Comparison of ENCODE assay signal across 8 mouse cellular contexts in the genomic region with DNA sequence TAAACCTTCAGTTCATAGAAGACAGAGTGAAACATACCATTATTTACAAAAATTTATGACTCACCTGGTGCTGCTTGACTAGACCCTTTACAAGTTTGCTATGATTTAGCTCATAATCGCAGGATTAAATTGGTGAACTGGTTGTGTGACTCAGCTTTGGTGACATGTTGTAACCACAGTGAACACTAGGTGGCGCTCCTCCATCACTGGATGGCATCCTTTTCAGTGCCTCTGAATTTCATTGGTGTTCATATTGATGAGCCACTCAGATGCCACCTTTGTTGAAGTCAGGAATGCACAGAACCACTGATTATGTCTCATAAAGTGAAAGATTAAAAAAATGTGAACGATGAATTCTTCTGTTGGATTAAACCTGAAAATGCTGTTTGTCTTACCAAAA. TPM values are rescaled to one million over a fixed set of nuclear protein-coding genes. Genes with fewer than 3 reads are reported as not detected.
DNase-seq lines count a peak whose midpoint lies in the region; ATAC-seq and TF ChIP-seq lines count a peak whose summit lies in the region.

No protein-coding gene starts in this region.

- TF ChIP-seq EP300 in stomach, postnatal 0 days (optimal IDR thresholded peaks at IDR 0.05): no peak

- peaks cover 14% of the 10 kb centered on the region; the same call in 1 of the 2 replicates for H3K36me3 ChIP-seq in kidney, embryonic 14.5 days (ENCODE audit: control insufficient read depth, insufficient read depth, low read length)
- peaks cover 34% of the 10 kb centered on the region for H3K36me3 ChIP-seq in forebrain, embryonic 10.5 days (replicated peaks)
- H3K36me3 ChIP-seq in hindbrain, embryonic 13.5 days: peaks cover 9% of the 10 kb centered on the region
- H3K36me3 ChIP-seq in limb, embryonic 10.5 days: peaks cover 35% of the 10 kb centered on the region
- 0 out of 2 replicates have a peak, but pooled peaks cover 3% of the 10 kb centered on the region for H3K36me3 ChIP-seq in stomach, postnatal 0 days (ENCODE audit: control insufficient read depth, insufficient read depth, low read length)

- no peaks in the 10 kb centered on the region for H3K4me1 ChIP-seq in kidney, embryonic 14.5 days (ENCODE audit: control insufficient read depth, insufficient read depth, low read length)
- peaks cover 4% of the 10 kb centered on the region for H3K4me1 ChIP-seq in forebrain, embryonic 10.5 days
- H3K4me1 ChIP-seq in hindbrain, embryonic 13.5 days (replicated peaks): 0 out of 2 replicates have a peak, but pooled peaks cover 11% of the 10 kb centered on the region
- no peaks in the 10 kb centered on the region for H3K4me1 ChIP-seq in limb, embryonic 10.5 days
- peaks cover 3% of the 10 kb centered on the region; the same call in 1 of the 2 replicates for H3K4me1 ChIP-seq in stomach, postnatal 0 days (replicated peaks; ENCODE audit: control insufficient read depth, insufficient read depth)

- no peak overlapping the region for H3K9ac ChIP-seq in kidney, embryonic 14.5 days (ENCODE audit: low read depth, low read length)
- H3K9ac ChIP-seq in hindbrain, embryonic 13.5 days: no peak overlapping the region
- no peak overlapping the region for H3K9ac ChIP-seq in stomach, postnatal 0 days (ENCODE audit: low read length)

- 36% methylated on average over 3 of the region's 3 CpGs for WGBS in kidney, embryonic 14.5 days
- WGBS in forebrain, embryonic 10.5 days: 38% methylated on average over 3 of the region's 3 CpGs
- WGBS in hindbrain, embryonic 13.5 days: 25% methylated on average over 3 of the region's 3 CpGs
- 38% methylated on average over 3 of the region's 3 CpGs for WGBS in limb, embryonic 10.5 days
- WGBS in stomach, postnatal 0 days: 26% methylated on average over 3 of the region's 3 CpGs

- peak; percentile 99 for TF ChIP-seq CTCF in stomach, postnatal 0 days (IDR thresholded peaks at IDR 0.05; ENCODE audit: low read depth)

- H3K27ac ChIP-seq in kidney, embryonic 14.5 days (ENCODE audit: low read depth, low read length): no peak overlapping the region
- no peak overlapping the region for H3K27ac ChIP-seq in forebrain, embryonic 10.5 days
- no peak overlapping the region for H3K27ac ChIP-seq in hindbrain, embryonic 13.5 days
- no peak overlapping the region for H3K27ac ChIP-seq in limb, embryonic 10.5 days
- H3K27ac ChIP-seq in stomach, postnatal 0 days (replicated peaks): no peak overlapping the region

- peak; percentile 68 for DNase-seq in kidney, adult 9 months
- DNase-seq in c-Kit-negative CD71-positive TER-119-positive erythroid progenitor cells, embryonic 14.5 days (ENCODE audit: low read depth, low spot score): peak; percentile 65
- peak; percentile 75 for DNase-seq in forebrain, embryonic 10.5 days (ENCODE audit: extremely low spot score, low spot score)
- DNase-seq in limb, embryonic 10.5 days (ENCODE audit: low spot score): peak; percentile 80
- DNase-seq in naive thymus-derived CD4-positive, alpha-beta T cell, adult 2 months (ENCODE audit: low read depth): peak; percentile 88
- peak; percentile 85 for DNase-seq in stomach, postnatal 0 days (ENCODE audit: low spot score)

- H3K4me3 ChIP-seq in kidney, embryonic 14.5 days (ENCODE audit: low read length): no peak overlapping the region
- H3K4me3 ChIP-seq in forebrain, embryonic 10.5 days: no peak overlapping the region
- H3K4me3 ChIP-seq in hindbrain, embryonic 13.5 days: no peak overlapping the region
- no peak overlapping the region for H3K4me3 ChIP-seq in limb, embryonic 10.5 days
- no peak overlapping the region for H3K4me3 ChIP-seq in stomach, postnatal 0 days (ENCODE audit: low read depth, low read length)

- ATAC-seq in kidney, embryonic 14.5 days (ENCODE audit: low FRiP score, low TSS enrichment): no peak
- ATAC-seq in hindbrain, embryonic 13.5 days (ENCODE audit: low FRiP score): peak; percentile 72; the same call in 1 of the 2 replicates
- ATAC-seq in stomach, postnatal 0 days (ENCODE audit: low FRiP score, low TSS enrichment): no peak

- no peak overlapping the region for H3K4me2 ChIP-seq in kidney, embryonic 14.5 days (replicated peaks; ENCODE audit: low read depth, low read length)
- no peak overlapping the region for H3K4me2 ChIP-seq in hindbrain, embryonic 13.5 days
- no peak overlapping the region for H3K4me2 ChIP-seq in stomach, postnatal 0 days (replicated peaks; ENCODE audit: low read depth)

- no peaks in the 10 kb centered on the region for H3K27me3 ChIP-seq in kidney, embryonic 14.5 days (ENCODE audit: control insufficient read depth, insufficient read depth, low read length)
- H3K27me3 ChIP-seq in forebrain, embryonic 10.5 days (ENCODE audit: poor library complexity, severe bottlenecking): no peaks in the 10 kb centered on the region
- H3K27me3 ChIP-seq in hindbrain, embryonic 13.5 days: no peaks in the 10 kb centered on the region
- H3K27me3 ChIP-seq in limb, embryonic 10.5 days (ENCODE audit: low read depth, poor library complexity, severe bottlenecking): no peaks in the 10 kb centered on the region
- H3K27me3 ChIP-seq in stomach, postnatal 0 days (ENCODE audit: control insufficient read depth, insufficient read depth, low read length): no peaks in the 10 kb centered on the region

- no peaks in the 10 kb centered on the region for H3K9me3 ChIP-seq in kidney, embryonic 14.5 days (ENCODE audit: control insufficient read depth, low read length)
- H3K9me3 ChIP-seq in forebrain, embryonic 10.5 days: no peaks in the 10 kb centered on the region
- no peaks in the 10 kb centered on the region for H3K9me3 ChIP-seq in hindbrain, embryonic 13.5 days
- no peaks in the 10 kb centered on the region for H3K9me3 ChIP-seq in limb, embryonic 10.5 days (replicated peaks)
- no peaks in the 10 kb centered on the region for H3K9me3 ChIP-seq in stomach, postnatal 0 days (ENCODE audit: control insufficient read depth, low read length)

RNA-seq across cellular contexts. Expression of a gene that starts 9.4 kb away (rescaled TPM):
- 23.9 and 25.4 TPM in 2 replicates for polyA plus RNA-seq in kidney, embryonic 14.5 days (2014; fragmentation: Nextera tagmentation; extraction: Ambion mirVana)
- polyA plus RNA-seq in forebrain, embryonic 10.5 days (2016; fragmentation: Nextera tagmentation; extraction: Ambion mirVana): 24.9 and 26.7 TPM in 2 replicates
- polyA plus RNA-seq in hindbrain, embryonic 13.5 days (2015; fragmentation: Nextera tagmentation; extraction: Ambion mirVana): 32.1 and 33.0 TPM in 2 replicates
- 23.9 and 27.5 TPM in 2 replicates for polyA plus RNA-seq in limb, embryonic 10.5 days (2016; fragmentation: Nextera tagmentation; extraction: Ambion mirVana)
- polyA plus RNA-seq in stomach, postnatal 0 days (2015; fragmentation: Nextera tagmentation; extraction: Ambion mirVana): 48.7 and 50.5 TPM in 2 replicates

RNA-seq across cellular contexts. Expression of a gene that starts 12.8 kb away (rescaled TPM):
- 47.9 and 50.7 TPM in 2 replicates for polyA plus RNA-seq in kidney, embryonic 14.5 days (2014; fragmentation: Nextera tagmentation; extraction: Ambion mirVana)
- 45.6 and 48.8 TPM in 2 replicates for polyA plus RNA-seq in forebrain, embryonic 10.5 days (2016; fragmentation: Nextera tagmentation; extraction: Ambion mirVana)
- 30.1 and 30.3 TPM in 2 replicates for polyA plus RNA-seq in hindbrain, embryonic 13.5 days (2015; fragmentation: Nextera tagmentation; extraction: Ambion mirVana)
- 46.5 and 47.7 TPM in 2 replicates for polyA plus RNA-seq in limb, embryonic 10.5 days (2016; fragmentation: Nextera tagmentation; extraction: Ambion mirVana)
- 14.9 and 17.8 TPM in 2 replicates for polyA plus RNA-seq in stomach, postnatal 0 days (2015; fragmentation: Nextera tagmentation; extraction: Ambion mirVana)

RNA-seq across cellular contexts. Expression of a gene that starts 41.3 kb away (rescaled TPM):
- polyA plus RNA-seq in kidney, embryonic 14.5 days (2014; fragmentation: Nextera tagmentation; extraction: Ambion mirVana): 10.2 and 11.3 TPM in 2 replicates
- 13.9 and 14.0 TPM in 2 replicates for polyA plus RNA-seq in forebrain, embryonic 10.5 days (2016; fragmentation: Nextera tagmentation; extraction: Ambion mirVana)
- 22.7 TPM in 2 replicates for polyA plus RNA-seq in hindbrain, embryonic 13.5 days (2015; fragmentation: Nextera tagmentation; extraction: Ambion mirVana)
- polyA plus RNA-seq in limb, embryonic 10.5 days (2016; fragmentation: Nextera tagmentation; extraction: Ambion mirVana): 4.6 and 6.4 TPM in 2 replicates
- polyA plus RNA-seq in stomach, postnatal 0 days (2015; fragmentation: Nextera tagmentation; extraction: Ambion mirVana): 7.5 and 8.6 TPM in 2 replicates
